Mouse (Mus musculus) T-helper 1 cell (primary cell): ENCODE results near the gene Dab1.

Source experiments
- in situ Hi-C: fragments of 300-600 bp; cut with MboI, MseI; formaldehyde crosslinking; loops from one replicate; pipeline ENCODE4 v1.15.1; 2025; ENCODE audit warnings: high pct_unique_total_duplicates

Gene Dab1

DNA sequence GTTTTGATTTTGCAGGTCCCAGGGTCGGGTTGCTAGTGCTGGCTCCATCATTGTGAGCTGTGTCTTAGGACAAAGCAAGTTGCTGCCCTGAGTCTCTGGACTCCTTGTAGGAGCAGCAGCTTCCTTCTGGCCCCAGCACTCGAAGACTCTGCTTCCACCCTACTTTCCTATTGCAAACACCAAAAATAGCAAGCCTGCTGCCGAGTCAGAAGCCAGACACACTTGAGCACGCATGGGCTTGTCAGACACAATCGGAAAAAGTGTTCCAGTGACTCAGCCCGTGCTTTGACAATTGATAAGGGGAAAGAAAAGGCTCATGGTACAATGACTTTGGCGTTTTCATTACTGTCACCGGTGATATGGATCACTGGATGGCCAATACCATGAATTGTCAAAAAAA, 1110.0 kb downstream of the Dab1 start:
- in situ Hi-C loops = no loop called here

DNA sequence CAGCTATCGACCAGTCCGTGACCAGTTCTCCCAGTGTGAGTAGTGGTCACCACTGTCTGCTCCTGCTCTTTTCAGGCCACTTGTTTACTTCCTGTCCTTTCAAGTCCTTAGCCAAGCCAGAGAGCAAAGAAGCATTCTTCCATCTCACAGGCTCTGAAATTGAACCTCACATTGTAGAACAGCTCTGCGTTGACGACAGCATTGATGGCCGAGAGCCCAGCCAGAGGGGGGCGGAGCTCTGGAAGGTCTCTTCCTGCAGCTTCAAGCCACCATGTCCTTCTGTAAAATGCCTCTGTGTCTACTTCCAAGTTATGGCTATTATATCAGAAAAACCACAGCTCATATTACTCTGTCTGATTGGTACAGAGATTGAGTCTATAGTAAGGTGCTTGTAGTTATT, 1127.3 kb downstream of the Dab1 start:
- in situ Hi-C loops = no loop called here

DNA sequence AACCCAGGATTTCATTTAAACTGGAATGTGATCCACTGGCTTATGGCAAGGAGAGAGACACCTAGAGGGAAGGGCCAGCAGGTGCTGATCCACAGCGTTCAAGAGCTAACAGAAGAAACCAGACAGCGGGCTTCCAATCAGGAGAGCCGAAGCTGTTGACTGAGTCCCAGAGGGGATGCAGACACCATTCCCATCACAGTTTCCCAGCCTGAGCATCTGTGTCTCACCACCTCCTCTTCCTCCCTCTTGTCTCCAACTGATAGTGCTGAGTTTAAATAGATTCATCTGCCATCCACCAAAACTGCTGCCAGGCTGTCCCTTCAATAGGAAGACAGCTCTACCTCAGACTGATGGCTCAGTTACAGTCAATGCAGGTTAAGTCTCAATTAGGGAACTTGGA, 1134.9 kb downstream of the Dab1 start:
- in situ Hi-C loops = no loop called here

DNA sequence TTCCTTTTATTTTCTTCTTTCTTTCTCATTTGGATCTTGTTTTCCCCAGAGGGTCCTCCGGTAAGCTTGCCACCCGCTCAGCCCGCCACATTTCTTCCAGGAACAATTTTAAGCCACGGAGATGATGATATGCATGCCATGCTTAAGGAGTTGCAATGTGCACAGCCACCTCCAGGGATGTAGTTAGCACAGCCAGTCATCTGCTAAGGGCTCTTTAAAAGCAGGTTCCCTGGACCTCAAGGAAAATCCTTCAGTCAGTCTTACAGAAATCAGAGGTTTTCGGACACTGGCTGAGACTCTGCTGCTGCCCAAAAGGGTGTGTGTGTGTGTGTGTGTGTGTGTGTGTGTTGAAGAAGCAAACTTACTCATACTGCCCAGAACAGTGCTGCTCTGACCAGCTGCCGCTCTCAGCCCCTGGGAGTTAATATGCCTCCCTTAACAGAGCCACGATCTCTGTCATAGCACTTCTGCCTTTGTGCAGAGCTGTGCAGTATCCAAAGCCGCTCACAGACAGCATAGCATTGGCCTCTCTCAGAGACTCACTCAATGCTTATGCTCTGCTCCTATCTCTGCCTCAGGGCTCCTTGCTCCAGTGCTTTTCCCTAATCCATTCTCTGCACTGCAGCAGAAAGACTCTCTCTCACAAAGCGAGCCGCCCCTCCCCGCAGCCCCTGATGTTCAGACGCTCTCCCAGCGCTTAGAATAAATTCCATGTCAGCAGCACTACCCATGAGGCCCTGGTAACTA, 1141.9 kb downstream of the Dab1 start:
- in situ Hi-C loops = no loop called here

DNA sequence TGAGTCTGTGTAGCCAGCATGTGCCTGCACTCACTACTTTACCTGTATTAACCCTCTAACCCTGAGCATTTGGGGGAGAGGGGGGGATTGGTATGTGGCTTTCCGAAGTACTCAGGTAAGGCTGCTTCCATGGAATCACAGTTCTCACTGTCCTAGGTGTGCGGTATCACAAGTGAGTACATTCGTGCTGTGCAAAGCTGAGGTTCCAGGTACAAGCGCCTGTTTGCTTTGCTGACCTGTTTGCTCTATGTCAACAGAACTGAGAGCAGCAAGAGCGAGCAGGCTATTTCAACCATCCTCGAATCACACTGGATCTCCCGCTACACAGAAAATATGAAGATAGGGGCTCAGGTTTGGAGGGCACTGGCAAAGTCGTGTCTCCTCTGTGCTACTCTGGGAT, 1146.9 kb downstream of the Dab1 start, which contains the start of gene C8b:
TSS of gene C8b (plus strand) at position 253 of the 400 bp plus-strand sequence.
- in situ Hi-C loops = no loop called here

DNA sequence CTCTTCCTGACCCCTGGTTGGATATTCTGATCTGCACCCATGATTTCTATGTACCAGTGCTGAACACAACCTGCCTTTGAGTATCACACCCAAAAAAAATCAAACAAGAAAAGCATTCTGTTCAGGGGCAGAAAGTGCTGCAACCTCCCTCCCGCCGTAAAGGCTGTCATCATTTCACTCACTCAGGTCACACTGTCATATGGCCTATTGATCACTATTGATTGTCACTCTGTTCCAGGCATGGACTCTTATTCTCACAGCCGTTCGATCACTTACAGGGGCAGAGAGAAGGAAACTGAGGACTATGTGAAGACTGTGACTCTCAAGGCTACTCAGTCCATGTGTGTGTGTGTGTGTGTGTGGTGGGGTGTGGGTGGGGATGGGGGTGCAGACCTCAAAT, 1149.0 kb downstream of the Dab1 start:
- in situ Hi-C loops = no loop called here

DNA sequence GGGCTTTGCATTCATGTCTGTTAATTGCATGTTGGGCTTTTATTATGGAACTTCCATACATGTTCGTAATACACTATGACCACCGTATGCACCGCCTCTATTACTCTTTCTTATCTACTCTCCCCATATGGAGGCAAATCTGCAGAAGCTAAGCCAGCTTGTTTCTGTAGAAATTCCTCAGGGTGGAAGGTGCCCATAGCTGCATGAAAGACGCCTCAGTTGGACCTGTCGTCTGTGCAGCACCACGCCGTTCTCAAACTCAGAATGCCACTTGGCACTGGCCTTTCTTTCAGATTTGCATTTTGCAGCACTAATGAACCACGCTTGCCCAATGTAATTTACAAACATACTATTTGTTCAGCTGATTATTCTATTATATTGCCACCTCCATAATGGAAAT, 1150.4 kb downstream of the Dab1 start:
- in situ Hi-C loops = no loop called here

DNA sequence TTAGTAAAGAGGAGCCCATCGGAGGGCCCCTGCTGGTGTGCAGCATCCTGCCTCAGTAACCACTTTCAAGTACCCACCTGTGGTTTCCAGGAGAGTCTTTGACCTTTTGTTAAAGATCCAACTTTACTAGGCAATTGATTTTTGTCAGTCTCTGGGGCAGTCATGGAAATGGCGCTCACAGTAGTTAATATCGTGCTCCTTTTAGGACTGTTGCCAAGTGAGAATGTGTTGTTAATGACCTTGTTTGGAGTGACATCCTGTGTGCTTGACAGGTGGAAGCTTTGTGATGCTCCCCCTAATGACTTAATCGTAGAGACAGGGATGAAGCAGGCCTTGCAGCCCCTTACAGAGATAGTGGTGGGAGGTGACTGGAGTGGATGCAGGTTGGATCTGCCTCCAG, 1151.2 kb downstream of the Dab1 start:
- in situ Hi-C loops = no loop called here

DNA sequence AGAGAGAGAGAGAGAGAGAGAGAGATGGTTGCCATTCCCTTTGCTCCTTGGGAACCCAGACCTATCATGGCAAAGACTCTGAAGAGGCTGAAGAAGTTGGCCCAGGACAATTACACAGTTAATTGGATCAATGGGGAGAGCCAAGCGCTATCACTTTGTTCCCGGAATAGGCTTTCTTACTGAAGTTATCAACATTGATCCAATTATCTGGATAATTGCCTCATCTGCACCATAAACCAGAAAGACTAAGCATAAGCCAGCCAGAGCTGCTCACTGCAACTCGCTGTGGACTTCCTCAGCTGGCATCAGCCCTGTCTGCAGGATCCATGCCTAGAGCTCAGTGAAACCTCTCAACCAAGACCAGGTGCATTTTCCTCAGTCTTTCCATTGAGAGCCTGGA, 1156.4 kb downstream of the Dab1 start:
- in situ Hi-C loops = no loop called here

DNA sequence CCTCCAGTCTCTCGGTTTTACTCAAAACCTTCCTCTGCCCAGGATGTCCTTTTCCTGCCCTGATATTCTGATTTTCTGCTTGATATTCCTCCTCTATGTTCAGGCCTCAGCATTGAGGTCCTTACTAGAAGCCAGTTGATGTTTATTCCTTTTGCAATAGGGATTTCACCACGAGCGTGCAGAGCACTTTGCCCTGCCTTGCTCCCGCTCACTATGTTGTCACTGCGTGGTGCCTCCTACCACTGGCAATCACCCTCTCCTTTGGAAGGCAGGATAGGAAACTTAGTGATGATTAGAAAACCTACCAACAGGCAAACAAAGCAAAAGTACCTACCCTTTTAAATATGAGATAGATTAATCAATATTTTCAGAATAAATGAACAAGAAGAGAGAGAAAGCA, 1160.3 kb downstream of the Dab1 start:
- in situ Hi-C loops = no loop called here

DNA sequence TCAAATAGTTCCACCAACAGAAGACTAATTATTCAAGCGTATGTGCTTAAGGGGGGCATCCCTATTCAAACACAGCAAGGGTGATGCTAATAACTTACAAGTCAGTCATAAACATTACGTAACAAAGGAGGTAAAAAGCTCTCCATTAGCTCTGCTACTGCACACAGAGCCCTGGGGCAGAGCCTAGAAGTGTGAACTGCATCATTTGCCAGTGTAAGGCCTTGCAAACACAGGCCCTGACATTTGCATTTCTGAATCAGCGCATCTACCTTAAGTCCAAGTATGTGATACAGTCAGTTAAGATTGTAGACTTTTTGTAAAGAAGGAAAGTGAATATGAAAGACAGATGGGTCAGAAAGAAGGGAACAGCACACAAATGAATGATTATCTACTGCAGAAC, 1162.3 kb downstream of the Dab1 start:
- in situ Hi-C loops = no loop called here

DNA sequence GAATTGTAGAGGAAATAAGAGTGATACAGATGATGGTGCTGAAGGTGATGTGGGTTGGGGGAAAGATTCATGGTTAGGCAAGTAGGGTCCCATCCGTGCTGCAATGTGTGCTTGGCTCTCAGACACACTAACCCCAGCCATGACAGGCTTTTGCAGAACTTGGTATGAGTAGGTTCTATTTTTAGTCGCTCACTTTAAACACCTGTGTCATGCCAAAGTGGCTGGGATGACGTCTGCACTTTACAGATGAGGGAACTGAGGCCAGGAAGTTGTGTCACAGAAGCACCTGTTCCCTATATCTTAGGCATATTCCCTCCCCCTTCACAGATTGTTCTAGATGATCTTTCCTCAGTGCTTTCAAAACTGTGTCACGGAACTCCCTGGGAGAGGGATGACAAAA, 1163.2 kb downstream of the Dab1 start:
- in situ Hi-C loops = no loop called here

DNA sequence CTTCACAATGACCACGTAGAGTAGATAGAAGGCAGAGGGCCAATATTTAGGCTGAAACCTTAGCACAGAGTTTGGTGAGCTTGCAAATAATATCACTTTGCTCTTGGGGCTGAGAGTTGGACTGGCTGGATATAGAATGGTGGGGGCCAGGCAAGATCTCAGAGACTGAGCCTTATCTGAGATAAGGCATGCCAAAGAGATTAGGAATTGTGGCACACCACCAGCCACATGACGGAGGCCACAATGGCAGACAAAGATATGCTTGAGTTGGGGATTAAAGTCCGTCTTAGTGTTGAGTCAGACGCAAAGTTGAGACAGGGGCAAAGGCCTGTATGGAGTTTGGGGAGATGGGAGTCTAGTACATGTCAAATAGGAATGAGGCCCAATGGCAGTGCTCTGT, 1173.0 kb downstream of the Dab1 start:
- in situ Hi-C loops = no loop called here
